Mouse (Mus musculus) E14TG2a.4 (cell line): ENCODE results near the gene Ispd.

Experiments used
- H3K27me3 ChIP-seq: 2 replicates; pipeline ENCODE4 v1.6.1; 2014; ENCODE audit warnings: low read length, control low read depth; ENCODE audit not compliant: insufficient read depth
- H3K36me3 ChIP-seq: 2 replicates; pipeline ENCODE4 v1.6.1; 2014; ENCODE audit warnings: low read length, control low read depth; ENCODE audit not compliant: insufficient read depth
- H3K4me1 ChIP-seq: replicated peaks from 2 replicates; pipeline ENCODE4 v1.6.1; 2014; ENCODE audit warnings: low read depth, low read length, control low read depth
- H3K4me3 ChIP-seq: replicated peaks from 2 replicates; pipeline ENCODE4 v1.5.1; 2014; ENCODE audit warnings: mild to moderate bottlenecking, low read length
- H3K9me3 ChIP-seq: 2 replicates; pipeline ENCODE4 v1.6.1; 2014; ENCODE audit warnings: low read length, control low read depth
- CTCF ChIP-seq: conservative IDR thresholded peaks from 2 replicates; pipeline ENCODE4 v1.5.1; 2014; ENCODE audit warnings: low read length
- NANOG ChIP-seq: IDR thresholded peaks from 2 replicates; pipeline ENCODE4 v1.6.1; 2014; ENCODE audit warnings: borderline replicate concordance, low read length, mixed read lengths
- POU5F1 ChIP-seq: IDR thresholded peaks from 2 replicates; pipeline ENCODE4 v1.6.1; 2014; ENCODE audit warnings: low read length, borderline replicate concordance

The Ispd gene

DNA sequence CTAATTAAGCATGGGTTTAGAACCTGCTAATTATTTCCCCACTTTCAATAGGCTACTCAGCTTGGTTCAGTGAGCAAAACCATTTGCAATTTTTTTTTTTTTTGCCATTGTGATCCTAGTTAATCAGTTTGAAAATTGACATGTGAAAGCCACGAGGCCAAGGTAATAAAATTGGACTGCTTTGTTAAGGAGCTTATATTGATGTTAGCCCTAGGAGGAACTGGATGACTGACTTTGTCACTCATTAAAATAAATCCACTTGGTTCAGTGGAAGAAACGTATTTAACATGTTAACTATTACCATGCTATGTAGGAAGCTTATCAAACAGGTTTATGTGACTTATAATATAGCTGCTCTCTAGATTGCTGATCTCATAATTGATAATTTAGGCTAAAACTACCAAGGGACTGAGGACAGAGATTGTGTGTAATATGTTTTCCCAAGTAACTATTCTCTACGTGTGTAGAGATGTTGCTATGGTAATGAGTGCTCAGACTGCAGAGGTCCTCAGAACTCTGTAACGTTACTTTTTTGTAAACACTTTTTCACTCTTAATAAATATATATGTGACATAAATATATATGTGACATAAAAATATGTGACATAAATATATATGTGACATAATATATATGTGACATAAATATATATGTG, 150.3 kb downstream of the Ispd start:
- Histone ChIP-seq H3K36me3 (no peaks in the 10 kb centered on the region), H3K4me1 (no peaks in the 10 kb centered on the region), H3K4me3 (no peak overlapping the region), H3K27me3 (no peaks in the 10 kb centered on the region), H3K9me3 (no peaks in the 10 kb centered on the region)
- TF ChIP-seq NANOG (no peak), POU5F1 (no peak), CTCF (no peak)

DNA sequence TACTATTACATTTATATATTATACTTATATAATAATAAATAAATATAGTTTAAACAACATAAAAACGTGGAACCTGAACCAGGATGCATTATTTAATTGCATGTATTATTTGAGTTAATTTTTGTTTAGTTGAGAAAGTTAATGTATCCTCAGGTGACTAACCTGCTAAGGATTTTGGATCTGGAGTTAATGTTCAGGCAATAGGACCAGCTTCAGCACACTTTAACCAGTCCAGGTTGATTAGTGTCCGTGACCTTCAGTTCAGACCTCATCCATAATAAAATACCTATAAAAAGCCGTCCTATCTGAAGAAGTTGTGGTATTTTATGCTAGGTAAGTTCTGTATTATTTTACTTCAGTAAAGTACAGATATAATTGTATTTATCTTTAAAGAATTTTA, 151.3 kb downstream of the Ispd start:
- Histone ChIP-seq H3K27me3 (no peaks in the 10 kb centered on the region), H3K9me3 (no peaks in the 10 kb centered on the region), H3K36me3 (no peaks in the 10 kb centered on the region), H3K4me1 (no peaks in the 10 kb centered on the region), H3K4me3 (no peak overlapping the region)
- TF ChIP-seq POU5F1 (no peak), NANOG (no peak), CTCF (no peak)

GRCm38 (mm10) chr12:36533160-36533900, 152.1 kb downstream of the Ispd start:
- H3K4me3 ChIP-seq, result no peak overlapping the region
- no peaks in the 10 kb centered on the region for H3K36me3 ChIP-seq
- H3K27me3 ChIP-seq, result no peaks in the 10 kb centered on the region
- peaks cover 5% of the 10 kb centered on the region for H3K4me1 ChIP-seq
- no peaks in the 10 kb centered on the region for H3K9me3 ChIP-seq
- TF ChIP-seq POU5F1, result no peak
- no peak for TF ChIP-seq CTCF

DNA sequence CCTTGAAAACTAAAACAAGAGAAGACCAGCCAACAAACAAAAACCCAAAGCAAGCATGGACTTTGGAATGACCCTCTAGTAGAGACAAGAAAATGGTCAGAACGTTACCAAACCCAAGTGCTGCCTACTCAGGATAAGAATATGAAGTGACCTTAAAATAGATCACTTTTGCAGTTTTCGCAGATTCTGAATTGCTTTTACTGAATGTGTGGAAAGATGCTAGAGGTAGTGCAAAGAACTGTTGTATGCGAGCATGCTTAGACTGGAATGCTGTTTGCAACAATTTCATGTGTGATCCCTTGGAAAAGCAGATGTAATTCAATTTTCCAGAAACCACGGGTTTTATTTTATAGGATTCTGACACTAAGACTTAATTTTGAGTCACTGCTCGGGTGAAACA, 153.3 kb downstream of the Ispd start:
- Histone ChIP-seq H3K27me3 (no peaks in the 10 kb centered on the region), H3K36me3 (no peaks in the 10 kb centered on the region), H3K4me1 (peaks cover 5% of the 10 kb centered on the region), H3K4me3 (no peak overlapping the region), H3K9me3 (no peaks in the 10 kb centered on the region)
- TF ChIP-seq CTCF (no peak), NANOG (no peak)

- H3K36me3 ChIP-seq, result no peaks in the 10 kb centered on the region
- no peak overlapping the region for H3K4me3 ChIP-seq
- TF ChIP-seq POU5F1, result no peak
- TF ChIP-seq NANOG, result no peak
- no peak for TF ChIP-seq CTCF
- no peaks in the 10 kb centered on the region for H3K27me3 ChIP-seq
- no peaks in the 10 kb centered on the region for H3K4me1 ChIP-seq
- H3K9me3 ChIP-seq, result no peaks in the 10 kb centered on the region
Observed at GRCm38 (mm10) chr12:36545318-36545717, 164.1 kb downstream of the Ispd start.

GRCm38 (mm10) chr12:36549474-36549873, 168.2 kb downstream of the Ispd start:
- Histone ChIP-seq H3K4me1 (no peaks in the 10 kb centered on the region), H3K4me3 (no peak overlapping the region), H3K27me3 (no peaks in the 10 kb centered on the region), H3K9me3 (no peaks in the 10 kb centered on the region), H3K36me3 (no peaks in the 10 kb centered on the region)
- TF ChIP-seq NANOG, result no peak
- TF ChIP-seq CTCF, result no peak
- TF ChIP-seq POU5F1, result no peak

DNA sequence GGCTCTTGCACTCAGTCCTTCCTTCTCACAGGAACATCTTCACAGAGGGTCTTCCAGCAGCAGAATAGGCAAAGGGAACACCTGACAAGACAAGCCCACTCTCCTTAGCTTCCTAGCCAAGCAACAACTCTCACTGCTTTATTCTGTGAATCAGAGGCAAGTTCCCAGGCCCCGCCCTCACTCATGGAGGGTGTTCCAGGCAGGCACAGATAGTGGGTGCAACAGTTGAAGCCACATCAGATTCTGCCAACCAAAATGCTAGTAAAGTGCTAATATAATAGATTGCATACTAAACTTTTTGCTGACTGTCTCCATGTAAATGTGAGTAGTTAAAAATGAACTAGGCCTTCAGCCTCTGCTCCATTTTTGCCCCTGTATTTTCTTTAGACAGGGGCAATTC, 173.4 kb downstream of the Ispd start:
- H3K4me3 ChIP-seq, result no peak overlapping the region
- H3K36me3 ChIP-seq, result no peaks in the 10 kb centered on the region
- H3K4me1 ChIP-seq, result no peaks in the 10 kb centered on the region
- no peak for TF ChIP-seq CTCF
- TF ChIP-seq POU5F1, result no peak
- TF ChIP-seq NANOG, result no peak
- no peaks in the 10 kb centered on the region for H3K27me3 ChIP-seq
- H3K9me3 ChIP-seq, result no peaks in the 10 kb centered on the region

DNA sequence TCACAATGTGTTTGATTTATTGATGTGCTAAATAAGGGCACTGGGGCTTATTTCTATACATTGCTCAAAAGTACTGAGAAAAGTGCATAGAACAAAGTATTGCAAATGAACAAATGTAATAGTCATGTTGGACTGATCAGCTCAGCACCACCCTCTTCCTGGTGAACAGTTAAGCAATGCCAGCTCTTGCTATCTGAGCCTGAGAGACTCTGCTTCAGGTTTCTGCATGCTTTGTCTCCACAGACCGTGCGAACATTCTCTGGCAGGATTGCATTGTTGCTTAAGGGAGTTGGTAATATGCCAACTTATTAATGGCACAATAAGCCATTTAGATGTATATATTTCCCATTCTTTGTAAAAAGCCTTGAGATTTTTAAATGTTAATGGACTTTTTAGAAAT, 182.9 kb downstream of the Ispd start:
- no peak for TF ChIP-seq CTCF
- no peak for TF ChIP-seq POU5F1
- TF ChIP-seq NANOG, result no peak
- no peaks in the 10 kb centered on the region for H3K27me3 ChIP-seq
- H3K9me3 ChIP-seq, result no peaks in the 10 kb centered on the region
- no peak overlapping the region for H3K4me3 ChIP-seq
- no peaks in the 10 kb centered on the region for H3K36me3 ChIP-seq
- no peaks in the 10 kb centered on the region for H3K4me1 ChIP-seq

- TF ChIP-seq POU5F1, result no peak
- no peak for TF ChIP-seq CTCF
- no peak for TF ChIP-seq NANOG
- Histone ChIP-seq H3K27me3 (no peaks in the 10 kb centered on the region), H3K36me3 (no peaks in the 10 kb centered on the region), H3K4me3 (no peak overlapping the region), H3K9me3 (no peaks in the 10 kb centered on the region), H3K4me1 (no peaks in the 10 kb centered on the region)
Observed at GRCm38 (mm10) chr12:36566974-36567373, 185.7 kb downstream of the Ispd start.
